Mouse (Mus musculus) stomach, postnatal 0 days (tissue): ENCODE data around the gene Ephb4.

Experiments used
- CTCF ChIP-seq: IDR thresholded peaks from 2 replicates; pipeline ENCODE4 v1.5.1; 2016; ENCODE audit warnings: antibody characterized with exemption, low read depth, mild to moderate bottlenecking, moderate library complexity
- EP300 ChIP-seq: optimal IDR thresholded peaks from 2 replicates; pipeline ENCODE3; 2016; ENCODE audit warnings: antibody characterized with exemption

DNA sequence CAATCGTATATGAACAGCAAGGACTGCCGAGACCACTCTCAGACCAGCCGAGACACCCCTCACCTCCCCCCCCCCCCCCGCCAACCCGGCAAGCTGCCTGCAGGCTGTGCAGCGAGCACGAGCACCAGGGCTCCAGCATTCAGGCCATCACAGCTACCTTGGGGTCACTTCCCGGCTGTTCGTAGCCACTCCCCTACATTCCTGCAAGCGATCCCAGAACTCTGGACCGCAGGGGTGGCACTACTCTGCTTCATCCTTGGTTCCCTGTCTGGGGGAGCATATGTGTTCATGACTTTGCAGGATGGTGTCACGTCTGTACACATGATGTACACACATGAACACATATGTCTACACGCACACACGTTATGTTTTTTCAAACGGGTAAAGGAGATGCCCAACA, 27.7 kb downstream of the Ephb4 start:
- no peak for TF ChIP-seq EP300
- no peak for TF ChIP-seq CTCF
